Mouse (Mus musculus) WW6 (cell line): ENCODE results near the gene Kif17.
"Not testable (repeated sequence)": the region's sequence is repeated elsewhere in the genome, so short reads cannot be mapped to it uniquely, and the experiment has no call there.

ENCODE experiments used
- DNase-seq: peaks from one replicate; pipeline ENCODE4 v3.0.0-alpha.2; 2013; ENCODE audit warnings: low read depth, low spot score

Gene Kif17

DNA sequence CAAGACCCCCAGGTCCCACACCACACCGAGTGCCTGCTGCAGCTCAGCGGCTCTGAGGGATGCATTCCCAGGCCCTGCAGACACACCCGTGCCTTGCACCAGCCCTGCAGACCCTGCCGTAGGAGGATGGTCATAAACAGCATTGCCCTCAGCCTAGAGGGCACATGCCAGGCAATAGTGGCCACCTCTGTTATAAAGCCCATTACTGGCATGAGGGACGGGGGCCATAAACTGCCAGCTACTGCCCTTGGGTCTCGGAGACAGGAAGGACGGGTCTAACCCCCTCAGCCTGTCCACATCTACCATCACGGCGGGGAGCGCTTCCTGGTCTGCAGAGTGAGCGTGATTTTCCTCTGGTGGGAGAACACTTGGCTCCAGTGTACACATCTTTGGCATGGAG is 62.8 kb downstream of the Kif17 start:
- DNase-seq: no peak

DNA sequence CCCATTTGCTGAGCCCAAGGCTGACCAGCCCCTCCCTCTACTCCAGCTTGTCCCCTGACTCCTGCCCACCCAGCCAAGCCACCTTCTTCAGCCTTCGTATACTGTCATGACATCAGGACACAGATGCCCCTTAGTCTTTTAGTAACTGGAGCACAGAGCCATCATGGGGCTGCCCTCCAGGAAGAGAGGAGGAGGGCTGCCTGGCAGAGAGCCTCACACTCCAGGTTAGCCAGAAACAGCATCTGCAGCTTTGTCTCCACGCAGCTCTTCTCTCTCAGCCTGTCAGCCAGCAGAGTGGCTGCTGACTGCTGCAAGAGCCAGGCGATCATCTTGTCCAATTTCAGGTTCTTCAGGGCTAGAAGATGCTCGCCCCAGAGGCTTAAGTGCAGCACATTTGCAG is 63.6 kb downstream of the Kif17 start:
- no peak for DNase-seq

DNA sequence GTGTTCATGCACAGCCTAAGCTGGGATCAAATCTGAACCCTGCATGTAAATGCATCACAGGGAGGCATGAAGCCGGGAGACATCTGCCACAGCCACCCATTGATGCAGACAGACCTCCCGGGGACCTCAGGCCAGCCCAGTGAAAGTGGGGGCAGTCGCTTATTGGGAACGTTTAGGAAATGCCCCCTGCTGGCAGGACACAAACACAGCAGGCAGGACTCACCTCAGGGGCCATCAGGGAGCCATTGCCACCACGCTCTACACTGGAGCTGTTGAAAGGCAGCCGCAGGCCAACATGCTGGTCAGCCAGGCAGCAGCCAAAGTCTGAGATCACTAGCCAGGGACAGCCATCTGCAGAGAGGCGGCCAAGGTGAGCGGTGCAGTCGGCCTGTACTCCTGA is 65.5 kb downstream of the Kif17 start:
- DNase-seq: no peak

DNA sequence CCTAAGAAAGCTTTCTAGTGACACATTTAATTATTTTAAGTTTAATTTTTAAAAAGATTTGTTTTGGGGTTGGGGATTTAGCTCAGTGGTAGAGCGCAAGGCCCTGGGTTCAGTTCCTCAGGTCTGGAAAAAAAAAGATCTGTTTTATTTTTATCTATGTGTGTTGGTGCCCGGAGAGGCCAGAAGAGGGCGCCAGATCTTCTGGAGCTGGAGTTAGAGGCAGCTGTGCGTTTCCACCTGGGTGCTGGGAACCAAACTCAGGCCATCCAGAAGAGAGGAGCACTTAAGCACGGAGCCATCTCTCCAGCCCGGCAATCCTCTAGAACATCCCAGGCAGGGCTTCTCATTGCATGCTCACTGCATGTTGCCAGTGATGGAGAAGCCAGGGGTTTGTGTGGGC is 66.1 kb downstream of the Kif17 start:
- no peak for DNase-seq

DNA sequence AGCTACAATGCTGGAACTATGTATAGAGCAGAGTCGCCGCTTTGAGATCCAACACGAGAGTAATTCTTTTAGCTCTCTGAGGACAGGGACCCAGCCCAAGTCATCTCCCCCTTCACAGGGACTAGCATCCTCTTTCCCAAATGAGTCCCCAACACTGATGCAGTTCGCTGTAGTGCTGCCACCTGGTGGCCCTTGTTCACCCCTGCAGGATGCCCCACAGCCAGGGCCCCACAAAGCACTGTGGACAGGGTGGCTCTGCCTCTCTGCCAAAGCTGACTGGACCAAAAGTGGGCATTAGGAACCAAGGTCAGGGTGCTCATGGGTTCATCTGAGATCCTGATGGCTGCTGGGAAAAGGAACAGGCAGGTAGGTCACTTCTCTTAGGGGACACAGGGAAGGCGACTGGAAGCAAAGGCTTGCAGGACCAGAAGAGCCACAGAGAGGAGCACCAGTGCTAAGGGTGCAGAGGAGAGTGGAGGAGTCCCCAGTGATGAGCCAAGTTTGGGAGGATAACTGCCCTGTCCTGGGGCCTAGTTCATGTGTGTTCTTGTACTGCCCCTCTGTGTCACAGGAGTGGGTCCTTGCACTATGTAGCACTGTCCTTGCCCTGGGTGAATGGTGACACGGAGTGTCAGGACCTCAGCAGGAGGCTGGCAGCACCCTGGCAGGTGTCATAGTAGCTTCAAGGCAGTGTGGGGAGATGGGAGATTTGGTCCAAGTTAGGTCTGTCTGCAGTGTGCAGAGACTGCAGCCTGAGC is 68.5 kb downstream of the Kif17 start:
- DNase-seq: no peak

DNA sequence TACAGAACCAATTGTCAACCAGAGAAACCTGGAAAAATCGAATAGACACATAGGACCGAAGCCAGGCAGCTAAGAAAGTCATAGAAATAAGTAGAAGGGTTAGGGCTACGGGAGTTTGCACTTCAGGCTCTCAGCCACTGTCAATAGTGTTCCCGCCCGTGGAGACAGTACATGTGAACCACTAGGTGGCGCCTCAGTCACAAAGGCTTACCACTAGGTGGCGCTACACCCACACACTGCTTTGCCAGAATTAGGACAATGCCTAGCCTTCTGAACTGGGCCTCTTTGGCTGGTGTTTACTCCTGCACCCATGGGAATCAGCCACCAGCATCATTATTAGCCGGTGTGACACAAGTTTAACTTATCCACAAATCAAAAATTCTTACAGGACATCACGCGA is 69.3 kb downstream of the Kif17 start:
- DNase-seq: peak; percentile 59

DNA sequence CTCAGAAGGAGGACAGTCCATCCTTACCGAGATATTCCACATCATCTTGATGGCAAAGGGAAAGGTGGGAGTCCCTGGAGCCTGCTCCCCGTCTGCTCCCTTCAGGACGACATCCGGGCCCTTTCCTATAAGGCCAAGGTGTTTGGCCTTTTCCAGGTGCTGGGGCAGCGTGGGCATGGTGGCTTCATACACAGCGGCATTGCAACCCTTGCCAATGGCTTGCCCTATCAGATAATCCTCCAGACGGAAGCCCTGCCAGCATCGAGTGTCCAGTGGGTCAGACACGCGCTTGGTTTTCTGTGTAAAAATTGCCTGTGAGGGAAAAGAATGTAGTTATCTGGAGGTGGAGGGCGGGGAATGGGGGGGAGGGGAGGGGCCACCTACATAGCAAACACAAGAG is 70.5 kb downstream of the Kif17 start:
- no peak for DNase-seq

DNA sequence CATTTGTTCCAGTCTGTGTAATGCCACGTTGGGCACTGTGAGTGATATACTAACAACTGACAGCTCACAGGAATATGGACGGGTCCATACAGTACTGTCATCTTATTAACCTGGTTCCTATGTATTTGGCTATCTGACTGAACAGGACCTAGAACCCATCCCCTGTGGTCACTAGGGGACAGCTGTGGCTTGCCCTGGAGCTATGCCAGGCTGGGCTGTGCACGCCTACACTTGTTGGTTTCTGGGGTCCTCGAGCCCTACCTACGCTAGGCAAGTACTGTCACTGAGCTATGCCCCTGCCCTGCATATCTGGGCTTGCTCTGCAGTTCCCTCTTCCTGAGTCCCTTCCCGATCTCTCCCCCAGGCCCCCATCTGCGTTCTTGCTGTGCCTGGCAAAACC is 71.3 kb downstream of the Kif17 start:
- DNase-seq: no peak

DNA sequence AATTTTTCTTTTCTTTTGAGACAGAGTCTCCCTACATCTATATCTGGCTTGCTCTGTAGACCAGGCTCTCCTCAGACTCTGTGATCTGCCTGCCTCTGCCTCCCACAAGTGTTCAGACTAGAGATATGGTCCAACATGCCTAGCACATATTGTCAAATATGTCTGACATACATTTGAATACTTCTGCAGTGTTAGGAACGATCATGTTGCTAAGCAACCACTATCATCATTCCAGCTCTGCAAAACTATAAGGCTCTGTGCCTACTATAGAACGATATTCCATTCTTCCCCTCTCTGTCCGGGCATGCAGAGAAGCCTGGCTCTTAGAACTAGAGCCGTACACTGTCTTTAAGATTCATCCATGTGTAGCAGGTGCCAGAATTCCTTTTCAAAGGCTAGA is 72.5 kb downstream of the Kif17 start:
- DNase-seq: no peak

DNA sequence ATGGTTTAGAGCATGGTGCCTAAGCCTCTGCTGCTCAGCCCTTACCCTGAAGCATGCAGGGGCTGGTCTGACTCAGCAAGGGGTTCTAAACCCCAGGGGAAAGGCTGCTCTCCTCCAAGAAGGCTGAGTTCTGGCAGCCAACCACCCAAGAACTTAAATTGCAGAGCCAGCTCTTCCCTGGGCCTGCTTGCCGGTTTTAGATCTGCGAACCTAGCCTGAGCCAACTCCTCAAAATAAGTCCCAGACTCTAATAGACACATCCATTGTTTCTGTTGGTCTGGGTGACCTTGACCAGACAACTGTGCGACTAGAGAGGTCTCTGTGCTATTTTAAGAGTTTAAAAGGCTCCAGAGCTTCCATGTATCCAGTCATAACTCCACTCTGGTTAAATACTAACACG is 73.5 kb downstream of the Kif17 start:
- no peak for DNase-seq

DNA sequence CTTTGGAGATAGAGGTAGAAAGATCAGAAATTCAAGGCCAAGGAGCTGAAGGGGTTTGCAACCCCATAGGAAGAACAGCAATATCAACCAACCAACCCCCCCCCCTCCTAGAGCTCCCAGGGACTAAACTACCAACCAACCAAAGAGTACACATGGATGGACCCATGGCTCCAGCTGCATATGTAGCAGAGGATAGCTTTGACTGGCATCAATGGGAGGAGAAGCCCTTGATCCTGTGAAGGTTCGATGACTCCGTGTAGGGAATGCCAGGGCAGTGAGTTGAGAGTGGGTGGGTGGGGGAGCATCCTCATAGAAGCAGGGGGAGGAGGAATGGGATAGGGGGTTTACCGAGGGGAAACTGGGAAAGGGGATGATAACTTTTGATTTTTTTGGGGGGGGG is 74.2 kb downstream of the Kif17 start:
- DNase-seq: no peak

DNA sequence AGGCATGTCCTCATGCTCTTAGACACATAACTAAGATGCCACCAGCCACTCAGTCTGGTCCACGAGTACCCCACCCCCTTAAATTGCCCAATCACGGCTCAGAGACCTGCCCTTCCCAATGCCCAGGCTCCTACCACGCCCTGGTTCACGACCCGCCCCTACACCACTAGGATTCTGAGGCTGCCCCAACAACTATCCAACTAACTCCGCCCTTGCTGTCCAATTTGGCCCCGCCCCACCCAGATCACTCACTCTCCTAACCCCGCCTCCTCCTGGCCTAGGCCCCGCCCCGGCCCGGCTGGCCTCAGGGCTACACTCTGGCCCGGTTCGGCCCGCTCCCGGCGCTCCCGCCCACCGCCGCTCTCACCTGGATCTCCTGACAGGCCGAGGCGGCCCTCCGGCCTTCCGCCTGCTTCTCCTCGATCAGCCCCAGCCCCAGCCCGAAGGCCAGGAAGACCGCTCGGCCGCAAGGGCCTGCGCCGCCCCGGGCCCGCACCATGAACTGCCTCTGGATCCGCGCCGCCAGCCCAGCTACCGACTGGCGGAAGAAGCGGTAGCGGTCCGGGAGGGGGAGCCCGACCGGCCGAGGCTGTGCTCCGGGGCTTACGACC is 75.3 kb downstream of the Kif17 start:
- peak; percentile 79 for DNase-seq

DNA sequence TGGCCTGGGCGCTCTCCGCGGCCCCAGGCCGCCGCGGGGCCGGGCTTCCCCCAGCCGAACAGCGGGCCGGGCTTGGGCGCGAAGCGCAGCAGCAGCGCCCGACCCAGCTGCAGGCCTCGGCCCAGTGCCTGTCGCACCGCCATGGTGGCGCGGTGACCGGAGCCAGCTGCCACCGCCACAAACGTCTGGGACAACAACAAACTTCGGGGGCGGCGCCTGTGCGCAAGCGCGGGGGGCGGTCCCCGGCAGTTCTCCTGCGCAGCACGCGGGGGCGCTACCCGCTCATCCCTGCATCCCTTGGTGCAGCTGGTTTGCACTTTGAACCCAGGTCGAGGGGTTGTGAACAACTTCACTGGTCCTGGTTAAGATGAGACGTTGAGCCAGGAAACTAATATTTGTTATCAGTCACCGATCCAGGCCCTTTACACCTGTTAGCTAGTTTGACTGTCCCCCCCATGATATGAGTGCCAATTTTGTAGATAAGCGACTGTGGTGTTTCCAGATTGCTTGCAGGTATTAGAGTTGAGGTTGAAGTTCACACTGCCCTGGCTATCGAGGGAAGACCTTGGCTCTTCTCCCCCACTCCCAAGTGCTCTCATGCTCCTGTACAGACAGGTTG is 76.0 kb downstream of the Kif17 start, which contains the start of gene Pink1:
Gene Pink1 (minus strand): TSS at position 231 of the 619 bp plus-strand sequence.
- DNase-seq: peak; percentile 68

DNA sequence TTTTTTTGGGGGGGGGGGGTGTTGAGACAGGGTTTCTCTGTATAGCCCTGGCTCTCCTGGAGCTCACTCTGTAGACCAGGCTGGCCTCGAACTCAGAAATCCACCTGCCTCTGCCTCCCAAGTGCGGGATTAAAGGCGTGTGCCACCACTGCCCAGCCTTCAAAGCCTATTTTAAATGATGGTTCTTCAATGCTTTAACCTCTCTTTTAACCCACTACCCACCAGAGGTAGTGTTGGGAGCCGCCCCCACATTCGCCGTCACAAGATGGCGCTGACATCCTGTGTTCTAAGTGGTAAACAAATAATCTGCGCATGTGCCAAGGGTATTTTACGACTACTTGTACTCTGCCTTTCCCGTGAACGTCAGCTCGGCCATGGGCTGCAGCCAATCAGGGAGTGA is 76.9 kb downstream of the Kif17 start:
- not testable (repeated sequence) for DNase-seq

DNA sequence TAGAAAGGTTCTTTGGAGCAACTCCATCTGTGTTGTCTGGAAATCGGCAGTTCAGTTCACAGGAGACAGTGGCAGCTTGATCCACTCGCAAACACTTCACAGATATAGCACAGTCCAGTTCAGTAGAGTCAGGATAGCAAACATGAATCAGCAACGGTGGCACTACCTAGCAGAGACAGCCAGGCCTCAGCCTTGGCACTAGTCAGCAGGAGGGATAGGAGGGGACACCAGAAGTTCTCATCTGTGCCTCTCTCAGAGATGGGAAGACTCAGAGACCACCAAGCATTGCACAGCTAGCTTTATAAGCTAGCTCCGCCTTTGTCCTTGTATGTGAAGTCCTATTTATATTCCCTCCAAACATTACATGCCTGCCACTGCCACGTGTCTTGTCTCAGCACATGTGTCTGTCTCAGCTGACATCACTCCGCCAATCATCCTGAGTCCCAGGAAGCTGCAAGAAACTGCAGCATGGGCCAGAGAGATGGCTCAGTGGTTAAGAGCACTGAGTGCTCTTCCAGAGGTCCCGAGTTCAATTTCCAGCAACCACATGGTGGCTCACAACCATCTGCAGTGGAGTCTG is 77.7 kb downstream of the Kif17 start:
- DNase-seq: no peak

DNA sequence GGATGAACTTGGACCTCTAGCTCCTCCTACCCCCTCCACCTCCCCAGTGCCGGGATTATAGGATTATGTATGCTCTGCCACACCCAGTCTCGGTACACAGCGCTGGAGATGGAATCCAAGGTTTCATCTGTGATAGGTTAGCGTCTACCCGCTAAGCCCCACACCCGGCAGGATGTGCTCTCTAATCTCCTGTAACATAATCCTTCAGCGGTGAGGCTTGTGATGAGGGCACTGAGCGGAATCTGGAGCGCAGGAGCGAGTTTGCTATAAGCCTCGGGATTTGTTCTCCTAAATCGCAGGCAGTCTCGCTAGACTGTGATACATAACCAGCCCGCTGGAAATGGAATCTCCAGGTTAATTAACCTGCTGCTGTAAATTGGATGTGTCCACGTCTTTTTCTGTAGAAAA is 80.0 kb downstream of the Kif17 start:
- no peak for DNase-seq

DNA sequence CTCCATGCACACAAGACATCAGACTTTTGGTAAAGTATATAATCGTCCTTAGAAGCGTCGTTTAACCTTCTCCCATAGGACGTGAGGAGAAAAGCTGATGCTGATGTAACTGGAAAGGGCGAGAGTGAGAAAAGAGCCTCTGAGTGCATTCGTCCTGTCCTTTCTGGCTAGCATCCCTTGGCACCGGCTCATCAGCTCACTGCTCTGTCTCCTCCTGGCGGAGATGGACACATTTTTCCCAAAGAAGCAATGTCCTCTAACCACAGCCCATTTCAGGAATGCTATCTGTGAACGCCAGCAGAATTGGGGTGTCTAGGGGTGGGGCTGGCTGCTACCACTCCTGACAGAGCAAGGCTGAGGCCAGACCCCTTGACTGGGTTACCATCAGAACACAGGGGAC is 81.4 kb downstream of the Kif17 start:
- DNase-seq: no peak

DNA sequence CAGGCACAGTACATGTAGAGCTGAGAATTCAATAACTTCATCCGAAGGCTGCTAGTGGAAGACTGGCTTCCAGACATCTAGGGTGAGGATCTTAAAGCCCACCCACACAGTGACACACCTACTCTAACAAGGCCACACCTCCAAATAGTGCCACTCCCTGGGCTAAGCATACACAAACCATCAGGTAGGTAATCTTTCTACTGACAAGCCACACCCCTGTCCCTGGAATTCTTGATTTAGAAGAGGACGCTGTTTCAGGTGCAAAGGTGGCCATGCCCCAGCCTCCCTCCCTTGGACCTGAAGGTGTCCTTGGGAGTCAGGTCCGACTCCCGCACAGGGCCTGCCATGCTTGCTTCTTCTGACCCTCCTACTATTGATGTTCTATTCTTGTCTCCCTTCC is 82.9 kb downstream of the Kif17 start:
- no peak for DNase-seq

DNA sequence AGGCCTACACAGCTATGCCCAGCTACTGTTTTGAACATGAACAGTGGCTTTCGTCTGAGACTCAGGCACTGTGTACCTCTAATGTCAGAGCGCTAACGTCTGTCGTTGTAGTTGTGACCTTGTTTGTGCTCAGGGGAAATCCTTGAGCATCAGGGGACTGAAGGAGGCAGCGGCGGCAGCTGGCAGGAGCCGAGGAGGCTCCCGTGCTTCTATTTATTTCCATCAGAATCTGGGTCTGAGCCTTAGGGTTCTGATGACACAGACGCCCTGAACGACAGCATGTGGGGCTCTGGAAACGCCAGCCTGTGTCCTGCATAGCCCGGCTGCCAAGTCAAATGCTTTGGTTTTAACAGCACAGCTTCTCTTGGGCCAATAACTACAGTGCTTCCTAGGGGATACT is 84.8 kb downstream of the Kif17 start:
- no peak for DNase-seq

DNA sequence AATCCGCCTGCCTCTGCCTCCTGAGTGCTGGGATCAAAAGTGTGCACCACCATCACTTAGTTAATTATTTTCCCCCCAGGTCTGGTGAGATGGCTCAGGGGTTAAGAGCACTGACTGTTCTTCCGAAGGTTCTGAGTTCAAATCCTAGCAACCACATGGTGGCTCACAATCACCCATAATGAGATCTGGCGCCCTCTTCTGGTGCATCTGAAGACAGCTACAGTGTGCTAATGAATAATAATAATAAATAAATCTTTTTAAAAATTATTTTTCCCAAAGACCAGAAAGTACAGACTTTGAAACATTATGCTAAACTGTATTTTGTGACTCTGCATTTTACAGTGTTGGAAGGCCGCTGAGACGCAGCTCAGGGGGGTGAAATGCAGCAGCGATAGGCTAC is 85.4 kb downstream of the Kif17 start:
- no peak for DNase-seq

DNA sequence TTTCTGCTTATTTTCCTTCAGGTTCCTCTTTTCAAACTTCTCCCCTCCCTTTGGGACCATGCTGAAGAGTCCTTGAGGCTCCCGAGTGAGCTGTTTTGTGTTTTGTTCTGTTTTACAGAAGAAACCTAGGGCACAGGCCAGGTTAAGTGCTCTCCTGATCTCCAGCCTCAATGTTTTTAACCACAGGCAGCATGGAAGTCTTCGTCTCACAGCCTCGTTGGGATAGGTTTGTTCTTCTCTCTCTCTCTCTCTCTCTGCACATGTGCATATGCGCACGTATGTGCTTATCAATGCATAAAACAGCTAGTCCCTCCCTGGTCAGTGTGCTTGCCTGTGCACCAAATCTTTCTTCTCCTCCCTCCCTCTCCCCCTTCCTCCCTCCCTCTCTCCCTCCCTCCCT is 86.6 kb downstream of the Kif17 start:
- DNase-seq: no peak

DNA sequence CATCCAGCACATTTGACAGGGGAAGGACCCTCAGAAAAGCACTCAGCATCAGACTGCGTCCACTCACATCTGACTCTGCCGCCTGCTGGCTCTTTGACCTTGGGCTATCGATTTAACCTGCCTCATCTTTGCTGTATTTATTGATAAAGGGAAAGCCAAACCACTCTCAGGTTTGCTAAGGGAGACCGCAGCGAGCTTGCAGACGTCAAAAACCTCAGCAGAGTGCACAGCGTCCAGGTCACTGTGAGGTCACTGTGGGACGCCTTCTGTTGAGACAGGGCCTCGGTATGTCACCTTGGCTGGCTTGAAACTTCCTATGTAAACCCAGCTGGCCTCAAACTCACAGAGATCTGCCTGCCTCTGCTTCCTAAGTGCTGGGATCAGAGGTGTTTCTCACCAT is 87.1 kb downstream of the Kif17 start:
- DNase-seq: no peak

DNA sequence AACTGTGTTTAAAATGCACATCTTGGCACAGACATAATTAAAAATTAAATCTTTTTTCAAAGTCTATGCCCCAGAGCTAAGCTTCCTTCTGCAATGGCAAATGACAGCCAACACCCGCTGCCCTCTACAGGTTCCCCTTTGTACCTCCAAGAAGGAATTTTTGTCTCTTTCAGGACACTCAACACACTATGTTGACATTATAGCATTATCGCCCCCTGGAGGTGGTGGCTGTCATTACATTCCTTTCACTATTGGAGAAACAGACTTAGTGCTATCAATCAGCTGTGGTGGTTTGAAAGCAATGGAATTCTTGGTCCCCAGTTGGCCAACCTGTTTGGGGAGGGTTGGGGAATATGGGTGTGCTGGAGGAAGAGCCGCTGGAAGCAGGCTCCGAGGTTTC is 89.7 kb downstream of the Kif17 start:
- DNase-seq: no peak
